Mouse (Mus musculus) intestine, embryonic 15.5 days (tissue): ENCODE measurements at regions not wholly inside any gene's neighbourhood (a gene's known extent, or its start where the extent isn't known, plus 50 kb on each side); places are given as distances from the start of the nearest gene placed in this dataset.

Experiments used
- ATAC-seq: fragments of 200-750 bp; cut with Nextera tagmentation; 2 replicates; pipeline ENCODE4 v1.8.0; 2017; ENCODE audit warnings: moderate TSS enrichment, moderate library complexity
- H3K27ac ChIP-seq: fragments of 300-500 bp; sonication (generic); 2 replicates; pipeline ENCODE4 v1.5.1; 2015; ENCODE audit warnings: mild to moderate bottlenecking, inconsistent platforms
- H3K27me3 ChIP-seq: fragments of 300-500 bp; sonication (generic); replicated peaks from 2 replicates; pipeline ENCODE4 v1.6.1; 2015; ENCODE audit warnings: inconsistent platforms
- H3K36me3 ChIP-seq: fragments of 300-500 bp; sonication (generic); 2 replicates; pipeline ENCODE4 v1.6.1; 2015; ENCODE audit warnings: inconsistent platforms
- H3K4me1 ChIP-seq: fragments of 300-500 bp; sonication (generic); replicated peaks from 2 replicates; pipeline ENCODE4 v1.6.1; 2015; ENCODE audit warnings: inconsistent platforms
- H3K4me2 ChIP-seq: fragments of 300-500 bp; sonication (generic); replicated peaks from 2 replicates; pipeline ENCODE4 v1.6.1; 2015; ENCODE audit warnings: mild to moderate bottlenecking, inconsistent platforms
- H3K4me3 ChIP-seq: fragments of 300-500 bp; sonication (generic); replicated peaks from 2 replicates; pipeline ENCODE4 v1.5.1; 2015; ENCODE audit warnings: inconsistent platforms
- H3K9ac ChIP-seq: fragments of 300-500 bp; sonication (generic); 2 replicates; pipeline ENCODE4 v1.6.1; 2015; ENCODE audit warnings: inconsistent platforms
- H3K9me3 ChIP-seq: fragments of 300-500 bp; sonication (generic); 2 replicates; pipeline ENCODE4 v1.6.1; 2016; ENCODE audit warnings: inconsistent platforms
- WGBS: fragments of 180-500 bp; shearing (Covaris S2); methylation state at CpG from one replicate; pipeline ENCODE4 v1.1.7; 2015; 5-methylcytosine and 5-hydroxymethylcytosine counted together

GRCm38 (mm10) chr4:84063755-84064154 lies 538.4 kb downstream of the Ccdc171 start:
- no peak overlapping the region for H3K4me2 ChIP-seq
- no peak overlapping the region for H3K27ac ChIP-seq
- no peaks in the 10 kb centered on the region for H3K9me3 ChIP-seq
- H3K27me3 ChIP-seq = no peaks in the 10 kb centered on the region
- no peak for ATAC-seq
- no peak overlapping the region for H3K4me3 ChIP-seq
- 52% methylated on average over 5 of the region's 5 CpGs for WGBS
- H3K36me3 ChIP-seq = no peaks in the 10 kb centered on the region
- H3K4me1 ChIP-seq = 0 out of 2 replicates have a peak, but pooled peaks cover 9% of the 10 kb centered on the region
- H3K9ac ChIP-seq = no peak overlapping the region

- H3K36me3 ChIP-seq = no peaks in the 10 kb centered on the region
- WGBS = 15% methylated on average over 15 of the region's 15 CpGs
- peaks cover 17% of the 10 kb centered on the region for H3K4me1 ChIP-seq
- no peaks in the 10 kb centered on the region for H3K27me3 ChIP-seq
- no peaks in the 10 kb centered on the region for H3K9me3 ChIP-seq
- H3K4me3 ChIP-seq = no peak overlapping the region
- peak overlapping the region; percentile 55 for H3K27ac ChIP-seq
- ATAC-seq = peak; percentile 74
- no peak overlapping the region for H3K9ac ChIP-seq
- no peak overlapping the region for H3K4me2 ChIP-seq
Measured at GRCm38 (mm10) chr4:84064614-84065456, 539.5 kb downstream of the Ccdc171 start.

- Histone ChIP-seq H3K9ac (no peak overlapping the region), H3K4me1 (peaks cover 21% of the 10 kb centered on the region), H3K4me2 (no peak overlapping the region), H3K27me3 (no peaks in the 10 kb centered on the region), H3K9me3 (no peaks in the 10 kb centered on the region), H3K4me3 (no peak overlapping the region), H3K27ac (peak overlapping the region; percentile 55; the same call in 1 of the 2 replicates), H3K36me3 (no peaks in the 10 kb centered on the region)
- WGBS = 31% methylated on average over 12 of the region's 12 CpGs
- no peak for ATAC-seq
Measured at GRCm38 (mm10) chr4:84065457-84066124, 540.2 kb downstream of the Ccdc171 start.

GRCm38 (mm10) chr4:84067931-84068575 lies 542.7 kb downstream of the Ccdc171 start:
- Histone ChIP-seq H3K9me3 (no peaks in the 10 kb centered on the region), H3K9ac (no peak overlapping the region), H3K4me3 (no peak overlapping the region), H3K27ac (no peak overlapping the region), H3K27me3 (no peaks in the 10 kb centered on the region), H3K36me3 (no peaks in the 10 kb centered on the region), H3K4me2 (no peak overlapping the region), H3K4me1 (peaks cover 21% of the 10 kb centered on the region)
- no peak for ATAC-seq
- WGBS = 75% methylated on average over 14 of the region's 14 CpGs

GRCm38 (mm10) chr4:84068947-84069663 lies 543.8 kb downstream of the Ccdc171 start:
- Histone ChIP-seq H3K9me3 (no peaks in the 10 kb centered on the region), H3K36me3 (no peaks in the 10 kb centered on the region), H3K9ac (no peak overlapping the region), H3K4me1 (peaks cover 21% of the 10 kb centered on the region), H3K27ac (no peak overlapping the region), H3K4me3 (no peak overlapping the region), H3K4me2 (no peak overlapping the region), H3K27me3 (no peaks in the 10 kb centered on the region)
- no peak for ATAC-seq
- 31% methylated on average over 11 of the region's 11 CpGs for WGBS

- no peaks in the 10 kb centered on the region for H3K27me3 ChIP-seq
- no peak overlapping the region for H3K4me2 ChIP-seq
- no peak for ATAC-seq
- H3K36me3 ChIP-seq = no peaks in the 10 kb centered on the region
- no peak overlapping the region for H3K27ac ChIP-seq
- H3K4me3 ChIP-seq = no peak overlapping the region
- no peaks in the 10 kb centered on the region for H3K9me3 ChIP-seq
- H3K9ac ChIP-seq = no peak overlapping the region
- WGBS = 71% methylated on average over 13 of the region's 13 CpGs
- peaks cover 19% of the 10 kb centered on the region for H3K4me1 ChIP-seq
Measured at GRCm38 (mm10) chr4:84069681-84070080, 544.3 kb downstream of the Ccdc171 start.

- WGBS = 51% methylated on average over 4 of the region's 4 CpGs
- Histone ChIP-seq H3K27me3 (no peaks in the 10 kb centered on the region), H3K4me3 (no peak overlapping the region), H3K4me2 (no peak overlapping the region), H3K9me3 (no peaks in the 10 kb centered on the region), H3K4me1 (peaks cover 19% of the 10 kb centered on the region), H3K27ac (no peak overlapping the region), H3K36me3 (no peaks in the 10 kb centered on the region), H3K9ac (no peak overlapping the region)
- ATAC-seq = no peak
Measured at GRCm38 (mm10) chr4:84070089-84070488, 544.7 kb downstream of the Ccdc171 start.

GRCm38 (mm10) chr4:84072096-84072495 lies 546.8 kb downstream of the Ccdc171 start:
- no peaks in the 10 kb centered on the region for H3K27me3 ChIP-seq
- H3K9ac ChIP-seq = no peak overlapping the region
- no peak for ATAC-seq
- no peaks in the 10 kb centered on the region for H3K9me3 ChIP-seq
- H3K27ac ChIP-seq = no peak overlapping the region
- peaks cover 13% of the 10 kb centered on the region for H3K4me1 ChIP-seq
- H3K36me3 ChIP-seq = no peaks in the 10 kb centered on the region
- WGBS = 74% methylated on average over 5 of the region's 5 CpGs
- no peak overlapping the region for H3K4me3 ChIP-seq
- no peak overlapping the region for H3K4me2 ChIP-seq

GRCm38 (mm10) chr4:84076526-84076925 lies 551.2 kb downstream of the Ccdc171 start:
- Histone ChIP-seq H3K36me3 (no peaks in the 10 kb centered on the region), H3K9ac (no peak overlapping the region), H3K27ac (no peak overlapping the region), H3K4me3 (no peak overlapping the region), H3K4me1 (no peaks in the 10 kb centered on the region), H3K4me2 (no peak overlapping the region), H3K27me3 (no peaks in the 10 kb centered on the region), H3K9me3 (no peaks in the 10 kb centered on the region)
- no peak for ATAC-seq
- 95% methylated on average over 1 of the region's 1 CpGs for WGBS

- H3K4me1 ChIP-seq = peaks cover 4% of the 10 kb centered on the region; the same call in 1 of the 2 replicates
- H3K4me2 ChIP-seq = no peak overlapping the region
- H3K9me3 ChIP-seq = no peaks in the 10 kb centered on the region
- H3K27me3 ChIP-seq = no peaks in the 10 kb centered on the region
- no peaks in the 10 kb centered on the region for H3K36me3 ChIP-seq
- H3K9ac ChIP-seq = no peak overlapping the region
- 86% methylated on average over 2 of the region's 2 CpGs for WGBS
- no peak overlapping the region for H3K27ac ChIP-seq
- ATAC-seq = no peak
- no peak overlapping the region for H3K4me3 ChIP-seq
Measured at GRCm38 (mm10) chr4:84079516-84079915, 554.2 kb downstream of the Ccdc171 start.

- Histone ChIP-seq H3K9me3 (no peaks in the 10 kb centered on the region), H3K4me2 (no peak overlapping the region), H3K27ac (no peak overlapping the region), H3K4me1 (peaks cover 4% of the 10 kb centered on the region; the same call in 1 of the 2 replicates), H3K27me3 (no peaks in the 10 kb centered on the region), H3K4me3 (no peak overlapping the region), H3K36me3 (no peaks in the 10 kb centered on the region), H3K9ac (no peak overlapping the region)
- no peak for ATAC-seq
- 67% methylated on average over 7 of the region's 7 CpGs for WGBS
Measured at GRCm38 (mm10) chr4:84081518-84081917, 556.2 kb downstream of the Ccdc171 start.

GRCm38 (mm10) chr4:84088166-84088565 lies 562.8 kb downstream of the Ccdc171 start:
- Histone ChIP-seq H3K9me3 (no peaks in the 10 kb centered on the region), H3K4me3 (no peak overlapping the region), H3K27me3 (no peaks in the 10 kb centered on the region), H3K4me1 (peaks cover under 1% of the 10 kb centered on the region; the same call in 1 of the 2 replicates), H3K9ac (no peak overlapping the region), H3K4me2 (no peak overlapping the region), H3K36me3 (no peaks in the 10 kb centered on the region), H3K27ac (peak overlapping the region; percentile 67)
- WGBS = 58% methylated on average over 12 of the region's 12 CpGs
- ATAC-seq = peak; percentile 62
